Mouse (Mus musculus) lung, postnatal 0 days (tissue): ENCODE measurements around the gene Efl1.

Experiments
- CTCF ChIP-seq: IDR thresholded peaks from 2 replicates; pipeline ENCODE4 v1.5.1; 2016; ENCODE audit warnings: antibody characterized with exemption, mild to moderate bottlenecking
- EP300 ChIP-seq: IDR thresholded peaks from 2 replicates; pipeline ENCODE4 v1.6.1; 2016; ENCODE audit warnings: antibody characterized with exemption, mild to moderate bottlenecking, control low read depth

DNA sequence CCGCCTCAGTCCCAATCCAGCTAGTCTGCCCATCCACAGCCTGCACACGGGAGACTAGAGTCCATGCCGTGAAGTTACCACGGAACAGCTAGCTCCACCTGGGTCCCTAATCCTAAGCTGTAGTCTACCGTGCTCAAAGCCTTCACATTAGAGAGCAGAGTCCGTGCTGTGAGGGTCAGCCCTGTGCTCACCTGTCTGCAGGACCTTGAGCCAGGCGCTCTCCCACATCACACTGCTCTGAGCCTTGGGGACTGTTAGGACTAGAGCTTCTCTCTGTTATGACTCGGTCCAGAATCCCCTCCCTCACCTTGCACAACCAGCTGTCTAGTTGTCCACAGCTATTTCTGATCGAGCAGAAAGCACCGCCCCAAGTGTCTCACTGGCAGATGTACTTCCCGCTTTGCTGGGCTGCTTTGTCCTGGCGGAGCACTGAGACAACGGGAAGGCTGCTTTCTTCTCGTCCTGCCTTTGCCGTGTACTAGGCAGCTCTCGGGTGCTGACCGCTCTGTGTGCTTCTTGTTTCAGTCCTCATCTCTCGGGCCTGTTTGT, 95.8 kb downstream of the Efl1 start:
- no peak for TF ChIP-seq CTCF
- TF ChIP-seq EP300, result no peak
